Comparison of ENCODE assay signal across 1 mouse cellular context in the genomic region with DNA sequence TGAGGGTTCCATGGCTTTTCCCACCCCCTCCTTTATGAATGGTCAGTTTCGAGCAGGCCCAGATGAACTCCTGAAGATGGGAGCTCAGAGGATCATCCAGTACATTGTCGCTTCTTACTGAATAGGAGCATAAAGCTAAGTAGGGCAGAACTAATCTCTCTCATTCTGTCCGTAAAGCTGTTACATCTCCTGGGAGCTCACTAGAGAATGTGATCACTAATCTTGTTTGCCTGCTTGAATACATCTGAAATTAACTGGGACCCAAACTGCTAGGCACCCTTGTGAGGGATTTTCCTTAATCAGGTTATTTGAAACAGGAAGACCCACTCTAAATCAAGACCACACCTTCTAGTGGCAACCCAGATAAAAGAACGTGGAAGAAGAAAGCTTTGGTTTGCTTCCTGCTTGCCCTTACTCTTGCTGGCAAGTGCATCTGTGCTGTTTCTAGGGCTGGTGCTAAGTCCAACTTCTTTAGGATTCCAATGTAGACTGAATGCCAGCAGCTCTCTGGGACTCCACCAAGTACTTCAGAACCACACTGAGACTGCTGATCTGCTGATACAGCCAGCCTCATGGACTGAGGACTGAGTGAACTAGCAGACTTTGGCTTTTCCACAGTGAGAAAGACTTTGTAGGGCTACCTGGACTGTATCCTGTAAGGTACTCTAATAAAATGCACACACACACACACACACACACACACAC.
TF ChIP-seq lines count a peak whose summit lies in the region.

No protein-coding gene starts in this region.

TF ChIP-seq in MEL, 35 proteins besides CTCF, POLR2A, EP300 and RAD21:
- TF ChIP-seq KAT2A (conservative IDR thresholded peaks at IDR 0.05; ENCODE audit: low read depth, low read length) = no peak
- no peak for TF ChIP-seq SMC3 (IDR thresholded peaks at IDR 0.05; ENCODE audit: low read depth, low read length)
- TF ChIP-seq TCF12 (IDR thresholded peaks at IDR 0.05; ENCODE audit: low read depth, low read length) = 0 out of 2 replicates have a peak, but pooled peaks have one; percentile 11
- no peak for TF ChIP-seq ZC3H11A (IDR thresholded peaks at IDR 0.05; ENCODE audit: low read depth, low read length)
- no peak for TF ChIP-seq NELFE (IDR thresholded peaks at IDR 0.05; ENCODE audit: low read depth, low read length)
- TF ChIP-seq RCOR1 (IDR thresholded peaks at IDR 0.05; ENCODE audit: low read depth, low read length) = peak; percentile 85
- no peak for TF ChIP-seq ELF1 (IDR thresholded peaks at IDR 0.05; ENCODE audit: low read depth, low read length)
- no peak for TF ChIP-seq MAFK (IDR thresholded peaks at IDR 0.05; ENCODE audit: borderline replicate concordance, low read depth, low read length)
TF ChIP-seq in MEL: peak in this region for 2.
